Mouse (Mus musculus) spleen, postnatal 36 days (tissue): Measurements from ENCODE around the gene Vmn2r43.
"Not testable (repeated sequence)": the region's sequence is repeated elsewhere in the genome, so short reads cannot be mapped to it uniquely, and the experiment has no call there.

ENCODE experiments used
- DNase-seq, 2 experiments: peaks; one replicate each; pipeline ENCODE4 v3.0.0; 2022; ENCODE audit warnings: low spot score in 2 of 2, mixed read lengths in 1 of 2

Gene Vmn2r43

DNA sequence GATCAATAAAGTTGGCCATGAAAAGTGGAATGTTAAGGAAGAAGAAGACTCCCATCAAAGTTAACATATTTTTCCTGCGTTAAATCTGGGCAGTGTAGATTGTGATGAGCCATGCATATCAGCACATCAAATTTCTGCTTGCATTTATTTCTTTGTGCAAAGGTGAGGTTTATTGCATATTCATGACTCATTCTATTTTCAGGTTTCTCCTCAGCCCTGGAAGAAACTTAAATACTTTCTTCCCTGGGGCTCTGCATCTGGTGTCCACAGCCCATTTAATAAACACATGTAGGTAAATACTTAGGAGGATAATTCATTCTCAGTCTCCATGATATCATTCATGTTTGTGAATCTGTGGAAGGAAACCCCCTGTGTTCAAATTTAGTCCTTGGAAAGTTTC is at the start of gene Vmn2r43:
TSS of gene Vmn2r43 (minus strand) at position 101 of the 400 bp plus-strand sequence.
- not testable (repeated sequence) for DNase-seq

DNA sequence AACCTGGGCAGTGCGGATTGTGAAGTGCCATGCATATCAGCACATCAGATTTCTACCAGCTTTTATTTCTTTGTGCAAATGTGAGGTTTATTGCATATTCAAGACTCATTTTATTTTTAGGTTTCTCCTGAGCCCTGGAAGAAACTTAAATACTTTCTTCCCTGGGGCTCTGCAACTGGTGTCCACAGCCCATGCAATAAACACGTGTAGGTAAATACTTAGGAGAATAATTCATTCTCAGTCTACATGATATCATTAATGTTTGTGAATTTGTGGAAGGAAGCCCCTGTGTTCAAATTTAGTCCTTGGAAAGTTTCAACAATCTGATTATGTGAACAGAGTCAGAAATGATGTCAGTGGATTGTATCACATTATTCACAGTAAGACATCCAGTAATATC is 60.2 kb downstream of the Vmn2r43 start, which contains the start of gene Vmn2r42:
TSS of gene Vmn2r42 (minus strand) at position 101 of the 400 bp plus-strand sequence.
- DNase-seq = not testable (repeated sequence)
